Mouse (Mus musculus) urinary bladder, postnatal 10 days (tissue): ENCODE results near the gene Syt14.
A peak's percentile ranks its signal among the peaks of the same experiment; 100 is the strongest.

Source experiments
- DNase-seq: peaks from one replicate; pipeline ENCODE4 v3.0.0; 2022; ENCODE audit warnings: low spot score

The Syt14 gene

DNA sequence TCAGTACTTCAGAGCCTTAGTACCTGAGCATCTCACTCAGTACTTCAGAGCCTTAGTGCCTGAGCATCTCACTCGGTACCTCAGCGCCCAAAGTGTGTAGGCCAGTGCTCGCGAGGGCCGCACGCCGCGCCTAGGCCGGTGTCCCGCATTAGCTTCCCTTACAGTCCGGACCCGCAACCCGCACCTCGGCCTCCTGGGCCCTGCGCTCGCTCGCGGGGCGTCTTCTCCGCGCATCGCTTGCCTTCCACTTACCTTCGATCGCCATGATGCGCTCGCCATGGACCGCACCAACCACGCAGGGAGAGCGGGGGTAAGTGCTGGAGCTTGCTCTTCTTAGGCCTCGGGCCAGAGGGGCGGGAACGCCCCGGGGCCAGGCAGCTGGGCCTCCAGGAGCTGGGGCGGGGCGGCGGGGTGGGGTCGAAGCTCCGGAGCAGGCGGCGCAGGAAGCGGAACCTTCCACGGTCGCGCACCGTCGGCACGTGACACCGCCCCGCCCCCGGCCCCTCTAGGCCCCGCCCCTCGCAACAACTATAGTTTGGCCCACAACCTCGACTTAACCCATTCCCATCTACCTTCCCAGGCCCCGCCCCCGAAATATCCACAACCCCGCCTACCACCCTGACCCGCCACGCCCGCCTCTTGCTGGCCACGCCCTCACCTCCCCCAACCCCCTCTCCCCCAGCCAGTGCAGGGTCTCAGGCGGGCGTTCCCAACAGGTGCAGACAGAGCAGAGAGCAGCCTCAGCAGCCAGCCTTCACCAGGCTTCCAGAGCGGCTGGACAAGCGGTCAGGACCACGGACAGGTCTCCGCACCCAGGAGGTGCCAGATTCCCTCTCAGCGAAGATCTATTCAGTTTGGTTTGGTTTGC lies at the start of gene Syt14:
Gene Syt14 (minus strand): TSS at position 405 of the 868 bp plus-strand sequence.
- peak; percentile 20 for DNase-seq

DNA sequence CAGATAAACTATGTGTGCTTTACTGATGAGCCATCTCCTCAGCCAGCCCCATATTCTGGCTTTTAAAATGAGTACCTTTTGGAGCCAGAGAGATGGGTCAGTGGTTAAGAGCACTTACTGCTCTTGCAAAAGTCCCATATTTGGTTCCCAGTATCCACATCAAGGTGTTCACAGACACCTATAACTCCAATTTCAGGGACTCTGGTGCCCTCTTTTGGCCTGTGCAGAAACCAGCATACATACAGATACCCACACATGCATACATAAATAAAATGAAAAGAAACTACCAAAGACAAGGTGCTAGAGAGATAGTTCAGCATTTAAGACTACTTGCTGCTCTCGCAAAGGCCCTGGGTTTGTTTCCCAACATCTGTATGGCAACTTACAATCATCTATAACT lies 48.4 kb upstream of the Syt14 start:
- no peak for DNase-seq

DNA sequence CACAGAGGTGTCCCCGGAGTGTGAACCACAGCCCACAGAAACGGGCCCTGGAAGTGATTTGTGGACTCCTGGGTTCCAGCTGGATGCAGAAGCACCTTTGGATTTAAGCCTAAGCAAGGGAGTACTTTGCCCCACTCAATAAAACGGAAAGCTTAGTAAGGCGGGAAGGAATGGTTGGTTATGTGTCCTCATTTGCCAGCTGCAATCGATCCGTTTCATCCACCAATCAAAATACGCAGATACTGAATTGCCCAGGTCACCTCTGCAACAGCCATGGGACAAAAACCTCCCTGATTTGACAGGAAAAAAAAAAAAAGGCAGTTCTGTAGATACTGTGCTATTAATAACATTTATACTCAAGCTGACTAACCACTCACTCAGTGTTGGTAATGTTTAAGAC lies 47.5 kb upstream of the Syt14 start:
- no peak for DNase-seq

DNA sequence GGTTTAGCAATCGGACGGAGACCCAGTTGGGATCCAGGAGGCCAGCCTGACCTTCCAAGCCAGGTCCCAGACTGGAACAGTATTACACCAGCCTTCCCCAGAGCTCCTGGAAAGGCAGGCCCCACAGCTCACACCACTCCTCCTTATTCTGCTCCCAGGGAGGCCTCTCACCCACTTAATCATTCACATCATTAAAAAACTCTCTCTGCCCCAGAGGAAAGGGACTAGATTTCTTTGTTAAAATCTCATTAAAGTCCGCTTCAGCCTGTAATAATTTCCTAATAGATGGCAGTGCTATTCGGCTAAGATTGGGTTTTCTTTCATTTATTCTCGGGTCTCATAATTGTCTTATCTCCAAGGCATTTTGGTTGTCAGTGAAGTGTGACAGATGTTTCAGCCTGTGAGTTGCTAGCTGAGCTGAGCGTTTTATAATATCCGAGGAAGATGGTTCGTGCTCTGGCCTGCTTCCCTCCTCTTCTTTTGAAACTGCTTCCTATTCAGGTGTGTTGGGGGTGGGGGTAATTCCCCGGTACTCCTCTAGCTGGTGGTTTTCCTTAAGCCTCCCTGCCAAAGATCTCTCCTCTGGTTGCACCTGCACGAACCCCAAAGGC lies 46.8 kb upstream of the Syt14 start:
- DNase-seq: no peak

DNA sequence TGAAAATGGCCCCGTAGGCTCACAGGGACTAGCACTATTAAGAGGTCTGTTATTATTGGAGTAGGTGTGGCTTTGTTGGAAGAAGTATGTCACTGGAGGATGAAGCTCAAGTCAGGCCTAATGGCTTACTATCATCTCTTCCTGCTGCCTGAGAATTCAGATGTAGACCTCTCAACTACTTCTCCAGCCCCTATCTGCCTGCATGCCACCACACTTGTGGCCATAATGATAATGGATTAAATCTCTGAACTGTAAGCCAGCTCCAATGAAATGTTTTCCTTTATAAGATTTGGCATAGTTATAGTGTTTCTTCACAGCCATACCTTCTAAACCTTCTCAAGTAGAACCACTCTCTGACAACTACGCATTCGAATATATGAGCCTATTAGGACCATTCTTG lies 27.0 kb upstream of the Syt14 start:
- no peak for DNase-seq

DNA sequence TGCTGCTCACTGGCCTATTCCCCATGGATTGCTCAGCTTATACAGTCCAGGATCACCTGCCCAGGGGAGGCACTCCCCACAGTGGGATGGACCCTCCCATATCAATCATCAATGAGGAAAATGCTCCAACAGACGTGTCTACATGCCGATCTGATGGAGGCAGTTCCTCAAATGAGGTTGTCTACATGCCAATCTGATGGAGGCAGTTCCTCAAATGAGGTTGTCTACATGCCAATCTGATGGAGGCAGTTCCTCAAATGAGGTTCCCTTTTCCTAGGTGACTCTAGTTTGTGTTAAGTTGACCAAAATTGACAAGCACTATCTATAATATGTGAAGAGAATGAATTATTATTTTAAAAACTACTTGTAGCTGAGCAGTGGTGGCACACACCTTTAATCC lies 24.6 kb upstream of the Syt14 start:
- DNase-seq: no peak

DNA sequence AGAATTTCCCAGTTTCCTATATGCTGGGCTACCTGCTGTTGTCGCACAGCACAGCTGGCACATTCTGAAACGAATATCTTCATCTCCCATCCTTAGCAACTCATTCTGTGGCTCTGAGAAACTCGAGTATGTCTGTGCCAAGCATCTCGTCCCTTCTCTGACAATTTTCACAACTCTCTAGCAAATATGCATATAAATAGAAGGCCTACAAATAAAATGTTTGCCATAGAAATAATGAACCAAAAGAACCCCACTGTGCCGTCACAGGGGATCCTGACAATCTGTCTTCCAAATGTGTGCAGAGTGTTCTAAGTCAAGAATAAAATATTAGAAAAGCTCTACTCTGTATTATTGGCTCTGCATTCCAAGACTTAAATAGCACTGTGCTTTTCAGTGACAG lies 24.0 kb upstream of the Syt14 start:
- DNase-seq: no peak

DNA sequence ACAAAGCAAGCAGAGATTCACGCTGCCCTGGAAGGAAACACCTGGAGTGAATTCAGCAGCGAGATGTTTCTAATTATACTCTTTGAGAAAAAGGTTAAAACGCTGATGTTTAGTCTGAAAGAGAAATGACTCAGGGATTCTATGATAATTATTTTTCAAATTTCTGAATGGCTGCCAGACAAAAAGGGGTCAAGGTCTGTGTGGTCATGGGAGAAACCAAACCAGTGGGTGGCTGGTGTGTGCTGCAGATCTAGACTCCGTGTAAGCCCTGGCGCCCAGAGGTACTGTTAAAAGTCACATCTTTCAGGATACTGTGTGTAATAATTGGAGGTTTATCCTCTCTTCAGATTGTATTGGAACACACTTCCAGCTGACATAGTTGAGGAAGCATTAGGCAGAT lies 18.8 kb upstream of the Syt14 start:
- DNase-seq: no peak

DNA sequence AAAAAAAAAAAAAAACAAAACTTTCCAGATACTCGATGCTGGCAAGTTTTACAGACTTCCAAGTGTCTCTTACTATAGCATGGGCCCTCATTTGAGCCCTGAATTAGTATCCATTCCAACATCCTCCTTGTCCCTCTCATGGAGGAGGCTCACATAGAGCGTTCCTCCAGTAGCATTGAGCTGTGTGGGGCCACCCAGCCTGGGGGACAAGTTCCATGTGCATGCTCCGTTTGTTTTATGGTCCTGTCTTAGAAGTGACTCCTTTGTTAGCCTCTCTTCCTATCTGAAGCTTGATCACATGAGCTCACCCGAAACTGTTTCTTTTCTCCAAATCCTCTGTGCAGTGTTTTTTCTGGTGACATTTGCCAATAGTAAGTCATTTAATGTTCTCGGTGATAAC lies 17.5 kb upstream of the Syt14 start:
- DNase-seq: no peak

DNA sequence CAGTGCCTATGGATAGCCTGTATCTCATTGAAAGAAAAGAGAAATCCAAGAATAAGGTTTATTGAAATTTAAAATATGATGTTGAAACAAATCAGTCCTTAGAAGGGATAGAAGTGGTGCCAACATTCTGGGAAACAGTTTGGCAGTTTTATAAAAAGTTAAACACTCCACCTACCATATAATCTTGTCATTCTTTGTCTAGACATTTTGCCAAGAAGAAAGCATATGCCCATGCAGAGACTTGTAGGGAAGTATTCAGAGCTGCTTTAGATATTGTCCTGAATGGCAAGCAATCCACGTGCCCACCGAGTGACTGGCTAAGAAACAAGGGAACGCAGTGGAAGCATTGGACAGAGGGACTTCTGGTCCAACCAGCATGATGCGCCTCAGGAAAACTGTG lies 12.0 kb upstream of the Syt14 start:
- no peak for DNase-seq

DNA sequence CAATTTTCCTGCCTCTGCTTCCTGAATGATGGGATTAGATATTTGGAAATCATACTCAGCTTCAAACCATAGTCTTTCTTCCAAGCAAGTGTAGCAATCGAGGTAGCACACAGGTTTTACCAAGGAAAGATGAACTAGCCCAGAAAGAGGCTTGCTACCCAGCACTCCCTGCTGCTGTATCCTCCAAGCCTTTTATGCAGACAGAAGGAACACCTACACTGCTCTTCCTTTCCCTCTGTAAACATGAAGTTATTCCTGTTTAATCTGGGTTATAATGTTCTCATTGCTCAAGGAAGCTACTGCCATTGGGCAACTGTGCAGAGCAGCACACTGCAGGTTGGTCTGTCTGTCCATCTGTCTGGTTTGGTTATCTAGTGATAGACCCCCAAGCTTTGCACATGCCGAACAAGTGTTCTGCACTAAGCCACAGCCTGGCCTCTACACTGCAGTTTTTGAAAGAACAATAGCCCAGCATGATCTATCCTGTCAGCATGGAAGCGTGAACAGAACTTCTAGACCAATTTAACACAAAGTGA lies 7.3 kb upstream of the Syt14 start:
- no peak for DNase-seq

DNA sequence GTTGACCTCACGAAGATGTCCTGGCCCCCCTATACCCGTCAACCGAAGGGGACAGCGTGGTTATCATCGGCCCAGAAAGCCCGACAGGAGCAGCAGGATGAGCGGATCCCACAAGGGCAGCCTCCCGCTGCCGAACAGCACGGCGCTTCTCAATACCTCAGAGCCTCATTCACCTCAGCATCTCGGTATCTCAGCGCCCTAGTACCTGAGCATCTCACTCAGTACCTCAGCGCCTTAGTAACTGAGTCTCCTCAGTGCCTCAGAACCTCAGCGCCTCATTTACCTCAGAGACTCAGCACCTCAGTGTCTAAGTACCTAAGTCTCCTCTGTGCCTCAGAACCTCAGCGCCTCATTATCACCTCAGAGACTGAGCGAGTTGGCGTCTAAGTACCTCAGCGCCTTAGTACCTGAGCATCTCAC lies 614 bp downstream of the Syt14 start:
- no peak for DNase-seq

DNA sequence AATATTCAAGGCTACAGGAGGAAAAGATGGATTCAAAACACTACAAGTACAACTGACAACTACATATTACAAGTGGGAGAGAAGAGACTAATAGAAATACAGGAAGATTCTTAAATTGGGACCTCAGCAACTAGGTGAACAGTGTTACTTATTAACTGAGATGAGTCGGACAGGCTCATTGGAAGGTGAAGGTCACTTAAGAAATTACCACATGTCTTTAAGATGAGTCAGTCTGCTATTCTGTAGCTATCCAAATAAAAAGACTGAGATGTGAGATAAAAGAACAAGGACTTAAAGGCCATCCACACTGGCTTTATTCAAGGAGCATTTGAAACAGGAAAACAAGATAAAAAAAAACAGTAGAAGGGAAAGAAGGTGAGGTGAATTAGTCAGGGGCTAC lies 11.3 kb downstream of the Syt14 start:
- no peak for DNase-seq

DNA sequence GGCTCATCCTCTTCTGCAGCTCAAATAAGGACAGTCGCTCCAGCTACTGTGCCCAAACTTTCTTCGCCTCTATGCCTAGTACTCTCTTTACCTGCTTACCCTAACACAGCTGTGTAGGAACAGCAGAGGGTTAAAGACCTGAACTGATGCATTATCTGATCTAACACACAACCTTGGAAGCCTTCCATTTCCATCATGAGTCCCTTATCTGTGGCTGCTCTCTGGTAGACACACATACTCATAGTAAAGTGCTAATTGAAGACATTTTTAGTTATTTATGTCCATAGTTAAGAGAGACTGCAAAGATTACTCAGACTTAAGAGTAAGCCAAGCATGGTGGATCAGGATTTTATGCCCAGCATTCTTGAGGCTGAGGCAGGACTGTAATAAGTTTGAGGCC lies 23.2 kb downstream of the Syt14 start:
- DNase-seq: no peak

DNA sequence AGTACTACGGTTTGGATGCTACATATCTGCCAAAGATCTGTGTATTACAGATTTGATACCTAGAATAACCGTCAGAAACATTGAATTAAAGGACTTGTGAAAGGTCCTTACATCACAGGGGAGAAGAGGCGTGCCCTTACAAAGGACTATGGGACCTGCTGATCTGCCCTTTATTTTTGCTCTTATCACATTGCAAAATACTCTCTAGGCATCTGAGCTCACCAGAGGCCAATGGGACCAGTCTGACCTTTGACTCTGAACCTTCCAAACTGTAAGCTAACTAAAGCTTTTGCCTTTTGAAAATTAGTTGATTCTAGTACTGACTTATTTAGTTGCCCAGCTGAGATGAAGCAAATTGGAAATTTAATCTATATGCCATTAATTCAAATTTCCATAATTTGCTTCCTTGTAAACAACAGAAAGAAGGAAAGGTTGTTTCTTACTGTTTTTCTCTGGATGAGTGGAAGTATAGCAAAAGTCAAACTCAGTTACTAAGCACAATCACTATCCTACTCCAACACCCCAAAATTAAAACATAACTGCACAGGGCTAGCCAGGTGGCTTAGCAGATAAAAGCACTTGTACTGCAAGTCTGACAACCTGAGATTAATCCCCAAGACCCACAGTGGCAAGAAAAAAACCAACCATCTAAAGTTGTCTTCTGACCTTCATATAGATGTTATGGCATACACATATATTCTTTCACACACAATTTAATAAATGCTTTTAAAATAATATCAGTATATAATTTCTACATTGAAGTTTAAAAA lies 24.4 kb downstream of the Syt14 start:
- DNase-seq: no peak

DNA sequence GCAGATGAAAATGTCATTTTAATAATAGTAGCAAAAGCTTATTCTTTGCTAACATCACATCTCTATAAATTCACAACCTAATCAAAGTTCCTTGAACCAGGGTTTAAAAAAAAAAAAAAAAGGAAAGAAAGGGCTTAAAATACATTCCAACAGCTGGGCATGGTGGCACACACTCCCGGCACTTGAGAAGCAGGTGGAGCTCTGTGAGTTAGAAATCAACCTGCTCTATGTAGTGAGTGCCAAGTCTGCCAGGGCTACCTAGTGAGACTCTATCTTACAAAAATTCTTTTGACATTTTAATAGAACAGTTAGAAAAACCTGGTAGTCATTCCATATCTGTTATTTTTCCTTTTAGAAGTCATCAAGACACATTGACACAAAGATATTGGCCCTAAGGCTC lies 31.0 kb downstream of the Syt14 start:
- no peak for DNase-seq

DNA sequence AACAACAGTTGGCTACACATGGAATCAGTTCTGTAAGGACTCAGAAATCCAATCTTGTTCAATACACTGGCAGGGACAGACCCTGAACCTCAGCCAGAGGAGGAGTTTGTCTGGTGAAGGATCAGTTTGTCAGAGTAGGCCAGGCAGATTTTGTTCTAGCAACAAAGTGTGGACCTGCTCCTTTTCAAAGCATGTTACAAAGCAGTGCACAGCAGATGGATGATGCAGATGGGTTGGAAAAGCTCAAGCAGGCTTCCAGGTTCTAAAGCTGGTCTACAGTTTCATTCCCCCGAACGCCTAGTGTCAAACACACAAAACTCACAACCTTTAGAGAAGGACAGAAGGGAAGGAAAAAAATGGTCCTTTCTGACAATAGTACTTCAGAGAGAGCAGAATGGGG lies 31.6 kb downstream of the Syt14 start:
- DNase-seq: no peak

DNA sequence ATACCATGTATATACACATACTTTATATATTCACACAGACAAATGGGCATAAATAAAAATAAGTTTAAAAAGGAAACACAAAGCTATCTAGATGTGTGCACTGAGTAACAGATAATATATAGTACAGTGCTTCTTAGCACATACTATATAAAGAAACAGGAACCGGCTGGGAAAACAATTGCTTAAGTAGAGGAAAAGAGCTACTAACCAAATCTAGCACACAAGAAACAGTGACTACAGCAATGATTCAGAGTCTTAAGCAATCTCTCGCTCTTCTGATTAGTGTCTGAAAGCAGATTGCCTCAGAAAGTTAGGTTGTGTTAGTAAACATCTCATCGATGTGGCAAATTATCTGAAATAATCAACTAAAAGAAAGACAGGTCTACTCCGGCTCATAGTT lies 33.3 kb downstream of the Syt14 start:
- DNase-seq: no peak

DNA sequence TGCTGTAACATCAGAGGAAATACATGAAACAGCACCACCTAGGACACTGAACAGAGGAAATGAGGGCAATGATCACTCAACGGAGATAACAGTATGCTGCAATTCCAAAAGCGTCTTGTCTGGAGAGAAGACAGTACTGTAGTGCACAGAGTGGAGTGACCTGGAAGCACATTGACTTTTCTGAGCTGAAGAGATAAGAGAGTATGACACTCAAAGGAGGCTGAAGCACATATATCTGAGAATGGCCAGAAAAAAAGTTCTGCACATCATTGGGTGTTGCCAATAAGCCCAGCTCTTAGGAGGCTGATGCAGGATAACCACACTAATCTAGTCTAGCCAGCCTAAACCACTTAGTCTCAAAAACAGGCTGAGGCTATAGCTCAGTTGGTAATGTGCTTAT lies 34.0 kb downstream of the Syt14 start:
- no peak for DNase-seq

DNA sequence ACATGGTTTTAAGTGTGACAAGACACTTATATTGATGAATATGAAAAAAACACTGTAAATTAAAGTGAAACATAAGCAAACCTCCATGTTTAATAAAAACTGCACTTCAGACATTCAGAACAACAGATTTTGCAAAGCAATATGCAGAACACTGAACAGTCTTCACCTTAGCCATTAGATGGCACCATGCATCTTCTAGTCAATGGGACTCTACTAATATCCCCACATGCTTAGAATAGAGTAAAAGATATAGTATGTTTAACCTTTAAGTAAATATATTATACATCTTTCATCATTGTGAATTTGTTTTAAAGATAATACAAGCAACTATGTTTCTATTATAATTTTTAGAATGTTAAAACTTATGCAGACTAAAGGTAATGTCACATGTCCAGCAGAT lies 34.7 kb downstream of the Syt14 start:
- DNase-seq: no peak

DNA sequence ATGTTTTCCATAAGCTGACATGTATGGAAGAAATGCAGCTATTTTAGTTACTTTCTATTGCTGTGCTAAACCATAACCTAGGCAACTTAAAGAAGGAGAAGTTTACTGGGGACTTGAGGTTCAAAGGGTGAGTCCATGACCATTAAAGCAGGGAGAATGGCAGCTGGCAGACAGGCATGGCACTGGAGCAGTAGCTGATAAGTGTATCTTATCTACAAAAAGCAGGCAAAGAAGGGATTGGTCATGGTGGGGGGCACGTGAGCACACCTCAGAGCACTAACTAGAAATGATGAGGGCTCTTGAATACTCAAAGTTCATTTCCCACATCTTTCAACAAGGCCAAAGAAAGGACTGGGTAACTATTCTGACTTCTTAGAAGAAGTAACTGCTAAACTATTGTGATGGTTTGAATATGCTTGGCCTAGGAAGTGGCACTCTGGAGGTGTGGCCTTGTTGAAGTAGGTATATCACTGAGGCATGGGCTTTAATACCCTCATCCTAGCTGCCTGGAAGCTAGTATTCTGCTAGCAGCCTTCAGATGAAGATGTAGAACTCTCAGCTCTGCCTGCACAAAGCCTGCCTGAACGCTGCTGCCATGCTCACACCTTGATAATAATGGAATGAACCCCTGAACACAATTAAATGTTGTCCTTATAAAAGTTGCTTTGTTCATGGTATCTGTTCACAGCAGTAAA lies 41.2 kb downstream of the Syt14 start:
- DNase-seq: no peak

DNA sequence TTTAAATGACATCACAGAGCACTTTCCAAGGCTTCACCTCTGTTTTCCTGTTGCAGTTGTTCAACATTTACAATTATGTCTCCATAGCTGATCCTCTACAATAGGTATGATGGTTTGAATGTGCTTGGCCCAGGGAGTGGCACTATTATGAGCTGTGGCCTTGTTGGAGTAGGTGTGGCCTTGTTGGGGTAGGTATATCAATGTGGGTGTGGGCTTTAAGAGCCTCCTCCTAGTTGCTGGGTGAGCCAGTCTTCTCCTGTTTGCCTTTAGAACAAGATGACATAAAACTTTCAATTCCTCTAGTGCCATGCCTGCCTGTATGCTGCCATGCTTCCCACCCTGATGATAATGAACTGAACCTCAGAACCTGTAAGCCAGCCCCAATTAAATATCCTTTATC lies 42.1 kb downstream of the Syt14 start:
- no peak for DNase-seq
